Mouse (Mus musculus): Measurements from ENCODE around the gene Slc30a10.

DNA sequence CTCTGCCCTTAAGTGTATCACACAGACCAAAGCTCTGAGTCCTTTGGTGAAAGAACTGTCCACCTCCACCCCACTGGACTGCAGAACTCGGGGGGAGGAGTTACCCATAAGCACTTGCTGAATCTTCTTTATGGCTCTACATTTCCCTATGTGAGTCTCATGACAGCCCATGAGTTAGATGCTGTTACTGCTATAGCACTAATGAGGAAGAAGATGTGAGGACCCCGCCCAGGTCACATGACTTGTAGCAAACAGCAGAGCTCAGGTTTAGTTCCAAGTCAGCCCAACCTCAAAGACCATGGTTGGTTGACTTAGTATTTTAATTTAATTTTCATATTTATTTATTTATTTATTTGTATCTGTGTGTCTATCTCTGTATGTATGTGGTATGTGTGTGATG, 4.9 kb upstream of the Slc30a10 start:
- TF ChIP-seq POLR2A (IDR thresholded peaks at IDR 0.05; ENCODE audit: control insufficient read depth, extremely low read depth, insufficient read depth, low read length, poor library complexity), result no peak
- no peak for TF ChIP-seq CTCF (IDR thresholded peaks at IDR 0.05; ENCODE audit: borderline replicate concordance, control insufficient read depth, extremely low read depth, insufficient read depth, low read length, poor library complexity)

Measured in thymus, adult 2 months (tissue).